Mouse (Mus musculus): Measurements from ENCODE around the gene Rnf216. TPM values are rescaled to one million over a fixed set of nuclear protein-coding genes. Genes with fewer than 3 reads are reported as not detected.

The Rnf216 gene
- polyA plus RNA-seq, 1 experiment, result 2.4 TPM

DNA sequence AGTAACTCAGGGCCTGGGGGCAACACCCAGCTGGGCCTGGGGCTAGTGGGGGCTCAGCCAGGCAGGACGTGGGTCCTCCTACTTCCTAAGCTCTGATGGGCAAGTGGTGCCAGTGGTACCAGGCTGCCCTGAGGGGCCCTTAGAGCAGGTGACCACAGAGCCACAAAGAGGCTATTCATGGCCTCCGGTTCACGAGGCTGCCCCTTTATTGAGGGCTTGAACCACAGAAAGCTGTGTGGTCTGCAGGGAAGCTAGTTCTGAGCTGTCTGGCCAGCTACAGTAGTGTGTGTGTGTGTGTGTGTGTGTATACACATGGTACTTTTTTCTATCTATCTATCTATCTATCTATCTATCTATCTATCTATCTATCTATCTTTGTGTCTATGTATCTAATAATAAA is 159.2 kb downstream of the Rnf216 start:
- H3K4me3 ChIP-seq (replicated peaks), result no peak overlapping the region
- peaks cover 17% of the 10 kb centered on the region for H3K27me3 ChIP-seq (ENCODE audit: control insufficient read depth)
- H3K4me1 ChIP-seq (ENCODE audit: control insufficient read depth), result no peaks in the 10 kb centered on the region
- H3K9me3 ChIP-seq (ENCODE audit: control insufficient read depth, low read length), result no peaks in the 10 kb centered on the region
- H3K36me3 ChIP-seq (ENCODE audit: control insufficient read depth), result no peaks in the 10 kb centered on the region
- TF ChIP-seq GATA1 (IDR thresholded peaks at IDR 0.05; ENCODE audit: low read length) (no peak), TAL1 (IDR thresholded peaks at IDR 0.05; ENCODE audit: low read length) (no peak)

DNA sequence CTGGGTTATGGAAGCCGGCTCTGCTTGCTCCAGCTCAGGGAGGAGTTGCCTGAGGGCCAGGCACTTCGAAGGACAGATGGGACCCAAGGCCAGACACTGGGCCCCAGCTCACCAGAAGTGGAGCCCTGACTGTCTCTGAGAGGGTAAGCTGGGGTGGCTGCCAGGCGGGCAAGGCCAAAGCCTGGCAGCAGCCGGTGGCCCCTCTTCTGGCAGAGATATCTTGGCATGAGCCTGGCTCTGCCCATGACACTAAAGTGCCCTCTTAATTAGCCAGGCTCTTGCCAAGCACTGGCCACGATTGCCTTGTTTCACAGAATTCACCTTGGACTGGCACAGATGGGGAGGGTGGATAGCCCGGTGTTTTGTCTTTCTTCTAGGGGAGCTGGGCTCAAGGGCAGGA is 162.4 kb downstream of the Rnf216 start:
- Histone ChIP-seq H3K27me3 (ENCODE audit: control insufficient read depth) (peaks cover under 1% of the 10 kb centered on the region), H3K36me3 (ENCODE audit: control insufficient read depth) (no peaks in the 10 kb centered on the region), H3K4me3 (replicated peaks) (no peak overlapping the region), H3K4me1 (ENCODE audit: control insufficient read depth) (no peaks in the 10 kb centered on the region; the same call in 1 of the 2 replicates), H3K9me3 (ENCODE audit: control insufficient read depth, low read length) (no peaks in the 10 kb centered on the region)
- TF ChIP-seq GATA1 (IDR thresholded peaks at IDR 0.05; ENCODE audit: low read length), result no peak
- TF ChIP-seq TAL1 (IDR thresholded peaks at IDR 0.05; ENCODE audit: low read length), result no peak

- Histone ChIP-seq H3K36me3 (ENCODE audit: control insufficient read depth) (no peaks in the 10 kb centered on the region), H3K4me1 (ENCODE audit: control insufficient read depth) (no peaks in the 10 kb centered on the region; the same call in 1 of the 2 replicates), H3K9me3 (ENCODE audit: control insufficient read depth, low read length) (no peaks in the 10 kb centered on the region), H3K4me3 (replicated peaks) (no peak overlapping the region), H3K27me3 (ENCODE audit: control insufficient read depth) (no peaks in the 10 kb centered on the region)
- no peak for TF ChIP-seq TAL1 (IDR thresholded peaks at IDR 0.05; ENCODE audit: low read length)
Observed at GRCm38 (mm10) chr5:142949580-142949979, 163.2 kb downstream of the Rnf216 start.

DNA sequence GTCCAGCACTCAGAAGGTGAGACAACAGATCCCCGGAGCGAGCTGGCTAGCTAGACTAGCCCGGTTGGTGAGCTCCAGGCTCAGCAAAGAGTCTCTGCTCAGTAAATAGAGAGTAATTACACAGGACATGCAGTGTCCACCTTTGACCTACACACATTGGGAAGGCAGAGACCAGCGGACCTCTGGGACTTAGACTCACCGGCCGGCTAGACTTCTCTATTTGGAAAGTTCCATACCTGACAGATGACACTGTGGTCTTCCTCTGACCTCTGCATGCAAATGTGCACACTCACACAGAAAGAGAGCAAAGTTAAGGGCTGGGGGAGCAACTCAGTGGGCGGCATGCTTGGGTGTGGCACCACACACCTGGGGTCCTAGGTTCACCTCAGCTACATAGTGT is 165.3 kb downstream of the Rnf216 start:
- Histone ChIP-seq H3K9me3 (ENCODE audit: control insufficient read depth, low read length) (no peaks in the 10 kb centered on the region), H3K27me3 (ENCODE audit: control insufficient read depth) (no peaks in the 10 kb centered on the region), H3K36me3 (ENCODE audit: control insufficient read depth) (no peaks in the 10 kb centered on the region), H3K4me3 (replicated peaks) (no peak overlapping the region), H3K4me1 (ENCODE audit: control insufficient read depth) (no peaks in the 10 kb centered on the region; the same call in 1 of the 2 replicates)
- TF ChIP-seq GATA1 (IDR thresholded peaks at IDR 0.05; ENCODE audit: low read length) (no peak), TAL1 (IDR thresholded peaks at IDR 0.05; ENCODE audit: low read length) (no peak)

DNA sequence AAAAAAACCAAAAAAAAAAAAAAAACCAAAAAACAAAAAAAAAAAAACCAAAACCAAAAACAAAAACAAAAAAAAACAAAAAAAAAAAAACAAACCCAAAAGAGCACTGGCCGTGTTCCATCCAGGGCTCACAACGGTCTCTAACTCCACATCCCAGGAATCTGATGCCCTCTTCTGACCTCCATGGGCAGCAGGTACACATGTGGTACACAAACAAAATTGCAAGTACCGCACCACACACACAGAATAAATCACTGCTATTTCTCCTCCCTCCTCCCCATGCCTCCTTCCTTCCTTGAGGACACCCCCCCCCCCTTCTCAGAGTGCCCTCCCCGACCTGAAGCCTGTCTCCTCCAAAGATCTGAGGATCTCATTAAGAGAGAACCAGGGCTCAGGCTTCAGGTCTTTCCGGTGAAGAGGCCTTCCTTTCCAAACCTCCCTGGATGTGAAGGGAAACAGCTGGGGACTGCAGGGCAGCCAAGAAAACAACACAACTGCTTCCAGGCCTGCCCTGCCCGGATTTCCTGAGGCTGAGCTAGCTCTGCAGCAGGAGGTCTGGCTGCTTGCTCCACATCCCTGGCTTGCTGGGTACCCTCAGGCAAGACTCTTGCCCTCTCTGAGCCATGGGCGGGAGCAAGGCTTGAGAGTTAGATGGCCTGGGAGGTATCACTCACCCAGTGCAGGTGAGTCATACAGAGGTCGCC is 167.7 kb downstream of the Rnf216 start:
- H3K4me3 ChIP-seq (replicated peaks), result no peak overlapping the region
- H3K9me3 ChIP-seq (ENCODE audit: control insufficient read depth, low read length), result peaks cover 6% of the 10 kb centered on the region
- no peak for TF ChIP-seq GATA1 (IDR thresholded peaks at IDR 0.05; ENCODE audit: low read length)
- TF ChIP-seq TAL1 (IDR thresholded peaks at IDR 0.05; ENCODE audit: low read length), result no peak
- no peaks in the 10 kb centered on the region; the same call in 1 of the 2 replicates for H3K4me1 ChIP-seq (ENCODE audit: control insufficient read depth)
- no peaks in the 10 kb centered on the region for H3K36me3 ChIP-seq (ENCODE audit: control insufficient read depth)
- H3K27me3 ChIP-seq (ENCODE audit: control insufficient read depth), result no peaks in the 10 kb centered on the region

Other genes starting within 250 kb of the Rnf216 start
- 0.34 and 0.52 TPM in 2 replicates for gene Fbxl18, start 217.6 kb downstream of the Rnf216 start, polyA plus RNA-seq (2012)
- gene Actb, start 206.2 kb downstream of the Rnf216 start, polyA plus RNA-seq (2012), result 326 and 442 TPM in 2 replicates
- 0.36 and 0.46 TPM in 2 replicates for gene Fscn1, start 152.7 kb downstream of the Rnf216 start, polyA plus RNA-seq (2012)
- not detected in 2 replicates for gene Olfr718-ps1, start 34.6 kb upstream of the Rnf216 start, polyA plus RNA-seq (2012)
- 0.01 and 0.02 TPM in 2 replicates for gene Rbak, start 67.8 kb upstream of the Rnf216 start, polyA plus RNA-seq (2012)
- not detected in 2 replicates for gene Spdye4b, start 68.0 kb upstream of the Rnf216 start, polyA plus RNA-seq (2012)
- 0.02 TPM in 1 of 2 replicates, not detected in the other for gene Spdye4a, start 113.9 kb upstream of the Rnf216 start, polyA plus RNA-seq (2012)
- gene Zfp12, start 122.2 kb upstream of the Rnf216 start, polyA plus RNA-seq (2012), result 0.02 TPM in 2 replicates
- 0.02 TPM in 2 replicates for gene Zfp316, start 157.0 kb upstream of the Rnf216 start, polyA plus RNA-seq (2012)
- 0.01 TPM in 1 of 2 replicates, not detected in the other for gene Zfp853, start 180.6 kb upstream of the Rnf216 start, polyA plus RNA-seq (2012)
- 9.0 and 10.0 TPM in 2 replicates for gene E130309D02Rik, start 202.4 kb upstream of the Rnf216 start, polyA plus RNA-seq (2012)
- gene Zdhhc4, start 216.3 kb upstream of the Rnf216 start, polyA plus RNA-seq (2012), result 4.9 and 6.6 TPM in 2 replicates
- gene Grid2ip, start 244.3 kb upstream of the Rnf216 start, polyA plus RNA-seq (2012), result not detected in 2 replicates